9 mouse cellular contexts compared by ENCODE assay signal in the genomic region with DNA sequence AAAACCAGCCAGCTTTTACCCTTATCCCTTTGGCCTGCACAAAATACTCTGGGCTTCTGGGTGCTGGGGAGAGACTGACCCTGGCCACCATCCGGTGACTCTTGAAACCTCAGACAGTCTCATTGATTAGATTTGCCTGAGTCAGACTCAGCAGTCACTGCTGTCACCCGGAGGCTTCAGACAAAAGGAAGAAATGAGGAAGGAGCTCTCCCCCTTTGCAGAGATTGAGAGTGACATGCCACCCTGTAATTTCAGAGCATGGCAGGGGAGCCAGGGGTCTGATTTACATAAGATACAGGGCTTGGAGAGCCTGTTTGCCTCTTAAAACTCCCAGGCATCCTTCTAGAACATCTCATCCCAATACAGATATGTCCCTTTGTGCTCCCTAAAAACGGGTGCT. TPM values are rescaled to one million over a fixed set of nuclear protein-coding genes. Genes with fewer than 3 reads are reported as not detected.
A peak's percentile ranks its signal among the peaks of the same experiment; 100 is the strongest.
DNase-seq lines count a peak whose midpoint lies in the region; ATAC-seq and TF ChIP-seq lines count a peak whose summit lies in the region.
"Had no signal": no experiment of that assay in that cellular context is flagged by ENCODE, and none has a peak within 500 bp of the region (broad histone marks: within the 10 kb centered on the region; RNA-seq: fewer than 3 reads in every experiment).

No protein-coding gene starts in this region.

- TF ChIP-seq POLR2A in myocyte (IDR thresholded peaks at IDR 0.05; ENCODE audit: insufficient read length, low read depth): no peak

- peaks cover 57% of the 10 kb centered on the region for H3K4me1 ChIP-seq in forebrain, embryonic 10.5 days
- H3K4me1 ChIP-seq in forebrain, embryonic 11.5 days (replicated peaks; ENCODE audit: control insufficient read depth, insufficient read depth, low read length): peaks cover 12% of the 10 kb centered on the region; the same call in 1 of the 2 replicates
- peaks cover 29% of the 10 kb centered on the region; the same call in 1 of the 2 replicates for H3K4me1 ChIP-seq in kidney, postnatal 0 days (replicated peaks; ENCODE audit: insufficient read depth, low read length)
- peaks cover 62% of the 10 kb centered on the region for H3K4me1 ChIP-seq in forebrain, embryonic 13.5 days

- H3K4me2 ChIP-seq in forebrain, embryonic 11.5 days (ENCODE audit: low read depth, low read length, severe bottlenecking): no peak overlapping the region
- H3K4me2 ChIP-seq in kidney, postnatal 0 days (ENCODE audit: low read length): no peak overlapping the region
- no peak overlapping the region for H3K4me2 ChIP-seq in forebrain, embryonic 13.5 days
- H3K4me2 ChIP-seq in myocyte (ENCODE audit: low read depth): peak overlapping the region; percentile 59

- H3K9ac ChIP-seq in forebrain, embryonic 11.5 days (ENCODE audit: low read length): no peak overlapping the region
- no peak overlapping the region; the same call in 1 of the 2 replicates for H3K9ac ChIP-seq in kidney, postnatal 0 days (ENCODE audit: low read depth, low read length)
- peak overlapping the region; percentile 43 for H3K9ac ChIP-seq in forebrain, embryonic 13.5 days

- TF ChIP-seq CTCF in kidney, postnatal 0 days (IDR thresholded peaks at IDR 0.05; ENCODE audit: low read depth): no peak

- H3K27me3 ChIP-seq in forebrain, embryonic 10.5 days (ENCODE audit: poor library complexity, severe bottlenecking): no peaks in the 10 kb centered on the region
- no peaks in the 10 kb centered on the region for H3K27me3 ChIP-seq in forebrain, embryonic 11.5 days (ENCODE audit: control insufficient read depth, insufficient read depth, low read length)
- no peaks in the 10 kb centered on the region for H3K27me3 ChIP-seq in kidney, postnatal 0 days (ENCODE audit: insufficient read depth, low read length)
- H3K27me3 ChIP-seq in forebrain, embryonic 13.5 days: no peaks in the 10 kb centered on the region
- no peaks in the 10 kb centered on the region for H3K27me3 ChIP-seq in myocyte (ENCODE audit: control insufficient read depth, insufficient read depth, insufficient read length)

- ATAC-seq in forebrain, embryonic 11.5 days (replicated peaks; ENCODE audit: low FRiP score): no peak
- no peak for ATAC-seq in kidney, postnatal 0 days (replicated peaks; ENCODE audit: low FRiP score, low read depth)
- ATAC-seq in forebrain, embryonic 13.5 days: no peak

- no peaks in the 10 kb centered on the region for H3K79me2 ChIP-seq in myocyte (ENCODE audit: control insufficient read depth, insufficient read depth)

- H3ac ChIP-seq in myocyte (ENCODE audit: control insufficient read depth, insufficient read length): no peak overlapping the region

- no peaks in the 10 kb centered on the region for H3K9me3 ChIP-seq in forebrain, embryonic 10.5 days
- H3K9me3 ChIP-seq in forebrain, embryonic 11.5 days (ENCODE audit: control insufficient read depth, low read length): no peaks in the 10 kb centered on the region
- no peaks in the 10 kb centered on the region for H3K9me3 ChIP-seq in kidney, postnatal 0 days (replicated peaks; ENCODE audit: low read length)
- no peaks in the 10 kb centered on the region for H3K9me3 ChIP-seq in forebrain, embryonic 13.5 days (replicated peaks)

- no peak overlapping the region for H3K4me3 ChIP-seq in forebrain, embryonic 10.5 days
- H3K4me3 ChIP-seq in forebrain, embryonic 11.5 days (ENCODE audit: low read depth, low read length): no peak overlapping the region
- H3K4me3 ChIP-seq in kidney, postnatal 0 days (replicated peaks; ENCODE audit: low read depth, low read length): no peak overlapping the region
- H3K4me3 ChIP-seq in forebrain, embryonic 13.5 days: no peak overlapping the region
- H3K4me3 ChIP-seq in myocyte: no peak overlapping the region

- WGBS in forebrain, embryonic 10.5 days: 49% methylated on average over 3 of the region's 3 CpGs
- 50% methylated on average over 3 of the region's 3 CpGs for WGBS in forebrain, embryonic 11.5 days
- 64% methylated on average over 3 of the region's 3 CpGs for WGBS in kidney, postnatal 0 days
- WGBS in forebrain, embryonic 13.5 days: 34% methylated on average over 3 of the region's 3 CpGs

- no peak for DNase-seq in forebrain, embryonic 10.5 days (ENCODE audit: extremely low spot score, low spot score)
- no peak for DNase-seq in forebrain, embryonic 11.5 days (ENCODE audit: low spot score)
- DNase-seq in kidney, postnatal 0 days (ENCODE audit: low spot score): no peak
- DNase-seq in kidney, adult 11 months: no peak
- DNase-seq in frontal cortex, adult 2 months (ENCODE audit: extremely low spot score in 1 of 2, low spot score in 1 of 2): no peak
- no peak for DNase-seq in spleen, postnatal 10 days (ENCODE audit: low spot score in 2 of 2)
- DNase-seq: cerebellum, adult 9-10 months had no signal

- H3K27ac ChIP-seq in forebrain, embryonic 10.5 days: peak overlapping the region; percentile 76
- no peak overlapping the region for H3K27ac ChIP-seq in forebrain, embryonic 11.5 days (ENCODE audit: low read depth, low read length)
- peak overlapping the region; percentile 50 for H3K27ac ChIP-seq in kidney, postnatal 0 days
- peak overlapping the region; percentile 64 for H3K27ac ChIP-seq in forebrain, embryonic 13.5 days

- no peaks in the 10 kb centered on the region for H3K36me3 ChIP-seq in forebrain, embryonic 10.5 days (replicated peaks)
- H3K36me3 ChIP-seq in forebrain, embryonic 11.5 days (ENCODE audit: control insufficient read depth, insufficient read depth, low read length): no peaks in the 10 kb centered on the region
- H3K36me3 ChIP-seq in kidney, postnatal 0 days (ENCODE audit: insufficient read depth, low read length): no peaks in the 10 kb centered on the region
- no peaks in the 10 kb centered on the region for H3K36me3 ChIP-seq in forebrain, embryonic 13.5 days (ENCODE audit: poor library complexity, severe bottlenecking)
- no peaks in the 10 kb centered on the region for H3K36me3 ChIP-seq in myocyte (ENCODE audit: control insufficient read depth, insufficient read depth)

TF ChIP-seq in myocyte, 11 proteins besides CTCF, POLR2A, EP300 and RAD21:
- TF ChIP-seq E2F4 (IDR thresholded peaks at IDR 0.05; ENCODE audit: insufficient read depth): no peak
- no peak for TF ChIP-seq TCF12 (IDR thresholded peaks at IDR 0.05; ENCODE audit: insufficient read depth, poor library complexity, severe bottlenecking)
- no peak for TF ChIP-seq REST (IDR thresholded peaks at IDR 0.05; ENCODE audit: insufficient read depth, insufficient read length)
- no peak for TF ChIP-seq MYOD1 (IDR thresholded peaks at IDR 0.05; ENCODE audit: control insufficient read depth in 1 of 3, insufficient read length in 2 of 3, low read depth in 2 of 3)
- no peak for TF ChIP-seq POLR2AphosphoS2 (IDR thresholded peaks at IDR 0.05; ENCODE audit: insufficient read length, low read depth)
- no peak for TF ChIP-seq CEBPB (IDR thresholded peaks at IDR 0.05; ENCODE audit: insufficient read depth, poor library complexity, severe bottlenecking)
- no peak for TF ChIP-seq MAX (IDR thresholded peaks at IDR 0.05; ENCODE audit: low read depth)
- no peak for TF ChIP-seq MYOG (IDR thresholded peaks at IDR 0.05; ENCODE audit: control insufficient read depth in 1 of 3, insufficient read depth in 1 of 3, insufficient read length in 2 of 3, low read depth in 2 of 3)
- no peak for TF ChIP-seq USF1 (IDR thresholded peaks at IDR 0.05; ENCODE audit: low read depth)
- TF ChIP-seq TCF3 (IDR thresholded peaks at IDR 0.05; ENCODE audit: insufficient read length, low read depth): no peak
- no peak for TF ChIP-seq SRF (IDR thresholded peaks at IDR 0.05; ENCODE audit: control insufficient read depth, insufficient read length, low read depth)

RNA-seq across cellular contexts. Expression of gene Morn1, which starts 46.8 kb away (rescaled TPM):
- polyA plus RNA-seq in forebrain, embryonic 10.5 days (2016; fragmentation: Nextera tagmentation; extraction: Ambion mirVana): 4.5 and 6.8 TPM in 2 replicates
- polyA plus RNA-seq in forebrain, embryonic 11.5 days (2014; fragmentation: Nextera tagmentation; extraction: Ambion mirVana): 4.8 TPM in 2 replicates
- 7.0 and 7.6 TPM in 2 replicates for polyA plus RNA-seq in kidney, postnatal 0 days (2015; fragmentation: Nextera tagmentation; extraction: Ambion mirVana)
- 7.4 and 9.4 TPM in 2 replicates for polyA plus RNA-seq in forebrain, embryonic 13.5 days (2015; fragmentation: Nextera tagmentation; extraction: Ambion mirVana)
- 2.6 TPM for polyA plus RNA-seq in myocyte (2012; fragmentation: generic; extraction: Trizol)
- 18.6 and 22.0 TPM in 2 replicates for polyA plus RNA-seq in frontal cortex, adult 2 months (2012; rRNA removed)

RNA-seq across cellular contexts. Expression of gene Rer1, which starts 47.0 kb away (rescaled TPM):
- polyA plus RNA-seq in forebrain, embryonic 10.5 days (2016; fragmentation: Nextera tagmentation; extraction: Ambion mirVana): 133 and 137 TPM in 2 replicates
- polyA plus RNA-seq in forebrain, embryonic 11.5 days (2014; fragmentation: Nextera tagmentation; extraction: Ambion mirVana): 130 and 137 TPM in 2 replicates
- 194 and 205 TPM in 2 replicates for polyA plus RNA-seq in kidney, postnatal 0 days (2015; fragmentation: Nextera tagmentation; extraction: Ambion mirVana)
- polyA plus RNA-seq in forebrain, embryonic 13.5 days (2015; fragmentation: Nextera tagmentation; extraction: Ambion mirVana): 125 and 130 TPM in 2 replicates
- 117 TPM for polyA plus RNA-seq in myocyte (2012; fragmentation: generic; extraction: Trizol)
- 83.4 and 84.4 TPM in 2 replicates for polyA plus RNA-seq in frontal cortex, adult 2 months (2012; rRNA removed)
